28 mouse cellular contexts compared by ENCODE assay signal in genomic region chr15:101001685-101002084, GRCm38 (mm10). TPM values are rescaled to one million over a fixed set of nuclear protein-coding genes. Genes with fewer than 3 reads are reported as not detected.
"Had no signal": no experiment of that assay in that cellular context is flagged by ENCODE, and none has a peak within 500 bp of the region (broad histone marks: within the 10 kb centered on the region; RNA-seq: fewer than 3 reads in every experiment).

No protein-coding gene starts in this region.

- H3K36me3 ChIP-seq: liver, embryonic 13.5 days had no signal

- H3K9ac ChIP-seq: liver, embryonic 13.5 days; midbrain, embryonic 12.5 days had no signal

- H3K4me1 ChIP-seq: liver, embryonic 13.5 days had no signal

- H3K4me3 ChIP-seq: left cerebral cortex, adult 2 months; liver, embryonic 13.5 days; midbrain, embryonic 12.5 days had no signal

- H3K27me3 ChIP-seq: midbrain, embryonic 12.5 days had no signal

- ATAC-seq: midbrain, embryonic 16.5 days had no signal

- H3K27ac ChIP-seq: liver, embryonic 13.5 days; macrophage; midbrain, embryonic 12.5 days had no signal

- H3K9me3 ChIP-seq: liver, embryonic 13.5 days; midbrain, embryonic 12.5 days had no signal

- H3K4me2 ChIP-seq: liver, embryonic 13.5 days; midbrain, embryonic 12.5 days had no signal

- DNase-seq: kidney, adult 18-20 months; kidney, adult 9 months; kidney, postnatal 14 days; kidney, postnatal 4 days; layer of hippocampus, postnatal 36 days; liver, embryonic 13.5 days; lung, adult 2 months; lung, postnatal 14 days; thymus, postnatal 25 days had no signal

RNA-seq across cellular contexts. Expression of gene Gm47841, which starts 45.5 kb away (rescaled TPM):
- total RNA-seq: layer of hippocampus, adult 8-10 months; layer of hippocampus, postnatal 10 days; layer of hippocampus, postnatal 36 days; left cerebral cortex, adult 2 months; left cerebral cortex, postnatal 36 days; liver, adult 2 months; megakaryocyte, adult 5-6 weeks had no signal
- polyA plus RNA-seq: kidney, embryonic 16.5 days; limb, embryonic 11.5 days; liver, adult 2 months; liver, embryonic 13.5 days; liver, embryonic 16.5 days; lung, embryonic 16.5 days; macrophage; midbrain, embryonic 12.5 days; midbrain, embryonic 16.5 days; neural tube, embryonic 11.5 days; neural tube, embryonic 14.5 days; small intestine, adult 2 months; spleen, adult 2 months; stomach, embryonic 14.5 days; thymus, postnatal 0 days had no signal
